Comparison of ENCODE assay signal across 8 mouse cellular contexts in genomic region chr2:66124591-66125271, GRCm38 (mm10). TPM values are rescaled to one million over a fixed set of nuclear protein-coding genes. Genes with fewer than 3 reads are reported as not detected.
DNase-seq lines count a peak whose midpoint lies in the region; ATAC-seq and TF ChIP-seq lines count a peak whose summit lies in the region.

Galnt3 (minus strand) TSS chr2:66124994.

- H3K36me3 ChIP-seq in forebrain, embryonic 16.5 days (ENCODE audit: control insufficient read depth, insufficient read depth), result no peaks in the 10 kb centered on the region
- H3K36me3 ChIP-seq in intestine, postnatal 0 days (ENCODE audit: control insufficient read depth, insufficient read depth), result no peaks in the 10 kb centered on the region
- no peaks in the 10 kb centered on the region for H3K36me3 ChIP-seq in limb, embryonic 14.5 days (ENCODE audit: control insufficient read depth, insufficient read depth, low read length)
- H3K36me3 ChIP-seq in midbrain, embryonic 12.5 days, result no peaks in the 10 kb centered on the region

- ATAC-seq in forebrain, embryonic 16.5 days, result peak; percentile 81
- peak; percentile 98 for ATAC-seq in intestine, postnatal 0 days
- peak; percentile 54; the same call in 1 of the 2 replicates for ATAC-seq in limb, embryonic 14.5 days (ENCODE audit: low FRiP score, low read depth)
- peak; percentile 68 for ATAC-seq in midbrain, embryonic 12.5 days (ENCODE audit: low FRiP score, low read depth)
- ATAC-seq in erythroid progenitor cell, adult 5-6 weeks (replicated peaks; ENCODE audit: low FRiP score, poor library complexity, severe bottlenecking), result no peak

- peak within 1 kb of the TSS; percentile 100 for H3K4me2 ChIP-seq in forebrain, embryonic 16.5 days (ENCODE audit: low read length)
- H3K4me2 ChIP-seq in intestine, postnatal 0 days (replicated peaks; ENCODE audit: low read depth), result peak within 1 kb of the TSS; percentile 99
- H3K4me2 ChIP-seq in limb, embryonic 14.5 days (replicated peaks; ENCODE audit: low read depth, low read length, severe bottlenecking), result peak within 1 kb of the TSS; percentile 100
- peak within 1 kb of the TSS; percentile 100 for H3K4me2 ChIP-seq in midbrain, embryonic 12.5 days (replicated peaks)

- H3K9ac ChIP-seq in forebrain, embryonic 16.5 days (replicated peaks; ENCODE audit: low read depth, low read length), result peak within 1 kb of the TSS; percentile 64
- peak within 1 kb of the TSS; percentile 75 for H3K9ac ChIP-seq in intestine, postnatal 0 days (ENCODE audit: low read depth, low read length)
- H3K9ac ChIP-seq in limb, embryonic 14.5 days (ENCODE audit: low read depth, low read length, severe bottlenecking), result peak within 1 kb of the TSS; percentile 58
- peak within 1 kb of the TSS; percentile 59 for H3K9ac ChIP-seq in midbrain, embryonic 12.5 days (replicated peaks)

- WGBS in forebrain, embryonic 16.5 days, result under 1% methylated on average over 50 of the region's 74 CpGs
- 1% methylated on average over 58 of the region's 74 CpGs for WGBS in intestine, postnatal 0 days
- WGBS in limb, embryonic 14.5 days, result 0% methylated on average over 17 of the region's 74 CpGs
- WGBS in midbrain, embryonic 12.5 days, result under 1% methylated on average over 72 of the region's 74 CpGs

- no peak within 1 kb of the TSS for H3K27ac ChIP-seq in forebrain, embryonic 16.5 days (ENCODE audit: low read length)
- peak within 1 kb of the TSS; percentile 79 for H3K27ac ChIP-seq in intestine, postnatal 0 days (ENCODE audit: low read depth, low read length)
- no peak within 1 kb of the TSS for H3K27ac ChIP-seq in limb, embryonic 14.5 days (replicated peaks; ENCODE audit: low read depth, low read length)
- no peak within 1 kb of the TSS for H3K27ac ChIP-seq in midbrain, embryonic 12.5 days (replicated peaks)

- TF ChIP-seq POLR2A in limb, embryonic 14.5 days (IDR thresholded peaks at IDR 0.05; ENCODE audit: borderline replicate concordance, extremely low read depth, insufficient read depth, insufficient read length), result no peak

- no peak for TF ChIP-seq CTCF in intestine, postnatal 0 days (IDR thresholded peaks at IDR 0.05; ENCODE audit: low read depth)

- DNase-seq in MN1 (ENCODE audit: low spot score), result peak; percentile 64
- DNase-seq in adrenal gland, postnatal 36 days, result peak; percentile 14 to 15
- no peak for DNase-seq in limb, embryonic 14.5 days (ENCODE audit: low spot score)
- peak; percentile 30 for DNase-seq in right cerebral cortex, postnatal 4 days

- peaks cover 6% of the 10 kb centered on the region for H3K4me1 ChIP-seq in forebrain, embryonic 16.5 days (replicated peaks; ENCODE audit: control insufficient read depth, insufficient read depth, low read length)
- H3K4me1 ChIP-seq in intestine, postnatal 0 days (replicated peaks; ENCODE audit: control insufficient read depth, insufficient read depth, low read length), result no peaks in the 10 kb centered on the region
- H3K4me1 ChIP-seq in limb, embryonic 14.5 days (ENCODE audit: control insufficient read depth, insufficient read depth, low read length), result peaks cover 5% of the 10 kb centered on the region; the same call in 1 of the 2 replicates
- peaks cover 7% of the 10 kb centered on the region; the same call in 1 of the 2 replicates for H3K4me1 ChIP-seq in midbrain, embryonic 12.5 days

- peak within 1 kb of the TSS; percentile 71 for H3K4me3 ChIP-seq in forebrain, embryonic 16.5 days (replicated peaks; ENCODE audit: low read length)
- H3K4me3 ChIP-seq in intestine, postnatal 0 days (ENCODE audit: low read depth, low read length), result peak within 1 kb of the TSS; percentile 76
- H3K4me3 ChIP-seq in limb, embryonic 14.5 days (replicated peaks; ENCODE audit: low read length), result peak within 1 kb of the TSS; percentile 68
- peak within 1 kb of the TSS; percentile 79 for H3K4me3 ChIP-seq in midbrain, embryonic 12.5 days

- H3K9me3 ChIP-seq in forebrain, embryonic 16.5 days (ENCODE audit: control insufficient read depth, low read length), result no peaks in the 10 kb centered on the region
- H3K9me3 ChIP-seq in intestine, postnatal 0 days (ENCODE audit: control insufficient read depth), result no peaks in the 10 kb centered on the region
- no peaks in the 10 kb centered on the region for H3K9me3 ChIP-seq in limb, embryonic 14.5 days (ENCODE audit: control insufficient read depth, low read length)
- H3K9me3 ChIP-seq in midbrain, embryonic 12.5 days, result no peaks in the 10 kb centered on the region

- H3K27me3 ChIP-seq in forebrain, embryonic 16.5 days (replicated peaks; ENCODE audit: control insufficient read depth, insufficient read depth, low read length), result peaks cover 11% of the 10 kb centered on the region; the same call in 1 of the 2 replicates
- H3K27me3 ChIP-seq in intestine, postnatal 0 days (replicated peaks; ENCODE audit: control insufficient read depth, insufficient read depth, low read length), result no peaks in the 10 kb centered on the region; the same call in 1 of the 2 replicates
- peaks cover 22% of the 10 kb centered on the region; the same call in 1 of the 2 replicates for H3K27me3 ChIP-seq in limb, embryonic 14.5 days (ENCODE audit: control insufficient read depth, insufficient read depth, low read length)
- peaks cover 36% of the 10 kb centered on the region for H3K27me3 ChIP-seq in midbrain, embryonic 12.5 days

RNA-seq across cellular contexts. Expression of gene Galnt3, which starts in this region (rescaled TPM):
- 1 to 10 TPM in 1 of 2 experiments, under 1 TPM in 1; 0.63 to 2.0 TPM for total RNA-seq in adrenal gland, postnatal 36 days (2021)
- 0.24 and 0.60 TPM in 2 replicates for polyA plus RNA-seq in forebrain, embryonic 16.5 days (2015; fragmentation: Nextera tagmentation; extraction: Ambion mirVana)
- polyA plus RNA-seq in intestine, postnatal 0 days (2015; fragmentation: Nextera tagmentation; extraction: Ambion mirVana), result 19.9 and 20.7 TPM in 2 replicates
- 4.1 TPM in 2 replicates for polyA plus RNA-seq in limb, embryonic 14.5 days (2012; rRNA removed)
- polyA plus RNA-seq in limb, embryonic 14.5 days (2014; fragmentation: Nextera tagmentation; extraction: Ambion mirVana), result 5.6 and 6.5 TPM in 2 replicates
- polyA plus RNA-seq in midbrain, embryonic 12.5 days (2016; fragmentation: Nextera tagmentation; extraction: Ambion mirVana), result 0.71 and 2.0 TPM in 2 replicates
- 4.6 and 6.8 TPM in 2 replicates for total RNA-seq in erythroid progenitor cell, adult 5-6 weeks (2015; ENCODE audit: low replicate concordance)
- 1.5 and 11.3 TPM in 2 replicates for total RNA-seq in erythroid progenitor cell, adult 5-6 weeks (2017; ENCODE audit: low replicate concordance)

Comparison
In these comparisons a context has a peak if more than half of its experiments do, and no peak if none do; other contexts are left out.
1. Peak in ATAC-seq, H3K4me3 ChIP-seq, H3K9ac ChIP-seq and H3K4me2 ChIP-seq in forebrain, embryonic 16.5 days; RNA of the gene not detected or under 1 TPM.